Mouse (Mus musculus) small intestine, adult 2 months (tissue): ENCODE results near the gene Gde1.

Experiments used
- CTCF ChIP-seq: fragments of 200-500 bp; IDR thresholded peaks from 2 replicates; pipeline ENCODE4 v1.5.1; 2012; ENCODE audit warnings: low read depth, mild to moderate bottlenecking, control low read depth, inconsistent platforms, low read length, moderate library complexity, mixed read lengths; ENCODE audit not compliant: insufficient replicate concordance, insufficient read length; ENCODE audit errors: extremely low read depth
- POLR2A ChIP-seq: fragments of 200-500 bp; IDR thresholded peaks from 2 replicates; pipeline ENCODE4 v1.6.1; 2012; ENCODE audit warnings: low read depth, mild to moderate bottlenecking, control low read depth, inconsistent platforms, low read length, moderate library complexity

DNA sequence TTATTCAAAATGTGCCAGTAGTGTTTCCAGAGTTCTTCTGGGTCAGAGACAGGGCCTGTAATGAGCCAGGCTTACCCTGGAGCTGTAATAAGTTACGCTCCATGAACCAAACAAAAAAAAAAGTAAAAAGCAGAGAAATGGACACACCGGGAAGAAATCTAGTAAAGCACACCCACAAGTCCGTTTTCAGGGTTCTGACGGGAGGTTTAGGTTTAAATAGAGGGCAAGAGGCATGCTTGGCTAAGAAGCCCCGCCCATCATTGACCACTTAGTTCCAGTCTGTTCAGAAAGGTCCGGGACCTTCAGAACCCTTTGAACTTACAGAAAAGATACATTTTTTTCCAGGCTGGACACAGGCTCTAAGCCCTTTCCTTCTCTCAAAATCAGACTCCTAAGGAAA lies 473 bp upstream of the Gde1 start:
- no peak for TF ChIP-seq CTCF
- TF ChIP-seq POLR2A, result no peak
